Mouse (Mus musculus) CD4-positive, CD25-positive, alpha-beta regulatory T cell, adult 4 months (primary cell): Measurements from ENCODE around the gene Gng12. TPM values are rescaled to one million over a fixed set of nuclear protein-coding genes. Genes with fewer than 3 reads are reported as not detected.
A peak's percentile ranks its signal among the peaks of the same experiment; 100 is the strongest.
"Not testable (repeated sequence)": the region's sequence is repeated elsewhere in the genome, so short reads cannot be mapped to it uniquely, and the experiment has no call there.

Source experiments
- ATAC-seq: one replicate; pipeline ENCODE4 v1.8.0; 2017
- polyA plus RNA-seq, 2 experiments: library from polyadenylated mRNA; unstranded; fragments of 100-300 nt; shearing (Covaris generic); gene quantifications; one replicate each; pipeline ENCODE4 v1.2.1; 2017

The Gng12 gene
- polyA plus RNA-seq: 10 to 100 TPM; 15.8 to 21.0 TPM

GRCm38 (mm10) chr6:66896119-66896920, at the start of gene Gng12:
Gene Gng12, plus strand, starts transcription at chr6:66896397.
- peak; percentile 70 for ATAC-seq

GRCm38 (mm10) chr6:66848936-66849335, 47.3 kb upstream of the Gng12 start:
- no peak for ATAC-seq

- ATAC-seq: no peak
Measured at GRCm38 (mm10) chr6:66856236-66856635, 40.0 kb upstream of the Gng12 start.

- ATAC-seq: no peak
Measured at GRCm38 (mm10) chr6:66858356-66858755, 37.8 kb upstream of the Gng12 start.

GRCm38 (mm10) chr6:66859391-66859790, 36.8 kb upstream of the Gng12 start:
- no peak for ATAC-seq

- no peak for ATAC-seq
Measured at GRCm38 (mm10) chr6:66864463-66864862, 31.7 kb upstream of the Gng12 start.

- no peak for ATAC-seq
Measured at GRCm38 (mm10) chr6:66866295-66866694, 29.9 kb upstream of the Gng12 start.

GRCm38 (mm10) chr6:66877048-66877447, 19.1 kb upstream of the Gng12 start:
- not testable (repeated sequence) for ATAC-seq

- no peak for ATAC-seq
Measured at GRCm38 (mm10) chr6:66890349-66891158, 5.6 kb upstream of the Gng12 start.

GRCm38 (mm10) chr6:66893950-66894349, 2.2 kb upstream of the Gng12 start:
- ATAC-seq: no peak

- ATAC-seq: no peak
Measured at GRCm38 (mm10) chr6:66894999-66895398, 1.2 kb upstream of the Gng12 start.

GRCm38 (mm10) chr6:66896921-66897645, 886 bp downstream of the Gng12 start:
- ATAC-seq: peak; percentile 10

- no peak for ATAC-seq
Measured at GRCm38 (mm10) chr6:66897994-66898393, 1.8 kb downstream of the Gng12 start.

- no peak for ATAC-seq
Measured at GRCm38 (mm10) chr6:66901926-66902325, 5.7 kb downstream of the Gng12 start.

GRCm38 (mm10) chr6:66903206-66903605, 7.0 kb downstream of the Gng12 start:
- no peak for ATAC-seq

- ATAC-seq: no peak
Measured at GRCm38 (mm10) chr6:66903720-66904119, 7.5 kb downstream of the Gng12 start.

GRCm38 (mm10) chr6:66906244-66906643, 10.0 kb downstream of the Gng12 start:
- ATAC-seq: no peak

- peak; percentile 54 for ATAC-seq
Measured at GRCm38 (mm10) chr6:66908327-66908973, 12.3 kb downstream of the Gng12 start.

GRCm38 (mm10) chr6:66910493-66911435, 14.6 kb downstream of the Gng12 start:
- peak; percentile 35 for ATAC-seq

- ATAC-seq: no peak
Measured at GRCm38 (mm10) chr6:66913355-66913754, 17.2 kb downstream of the Gng12 start.

- no peak for ATAC-seq
Measured at GRCm38 (mm10) chr6:66915592-66915991, 19.4 kb downstream of the Gng12 start.
